Mouse (Mus musculus): ENCODE measurements around the gene Bdh1.

DNA sequence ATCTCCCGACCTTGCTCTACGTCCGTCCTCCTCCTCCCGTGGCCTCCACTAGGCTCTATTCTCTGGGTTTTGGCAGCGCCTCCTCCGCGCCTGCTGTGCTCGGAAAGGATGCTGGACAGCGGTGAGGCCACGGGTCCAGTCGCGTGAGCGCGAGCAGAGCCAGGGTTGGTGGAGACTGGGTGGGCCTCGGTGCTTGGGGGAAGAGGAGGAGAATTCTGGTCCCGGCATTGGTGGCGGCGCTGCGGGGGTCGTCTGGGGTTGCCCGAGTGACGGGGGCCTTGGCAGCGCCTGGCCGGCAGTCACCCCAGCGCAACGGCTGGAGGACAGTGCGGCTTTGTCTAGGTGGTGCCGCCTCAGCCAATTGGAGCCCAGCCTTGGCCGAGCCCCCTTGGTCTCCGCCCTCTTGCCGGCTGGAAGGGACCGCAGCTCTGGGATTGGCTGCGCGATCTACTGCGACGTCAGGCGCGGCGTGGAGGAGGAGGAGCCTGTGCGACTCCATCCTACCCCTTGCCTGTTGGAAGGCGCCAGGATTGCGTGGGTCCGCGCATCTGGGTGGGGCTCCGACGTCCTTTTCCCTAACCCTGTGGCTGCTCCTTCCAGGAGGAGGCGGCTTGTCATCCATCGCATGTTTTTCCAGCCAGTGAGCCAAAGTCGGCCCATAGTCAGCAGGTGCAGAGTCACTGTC is 7.5 kb downstream of the Bdh1 start:
- TF ChIP-seq POLR2A (IDR thresholded peaks at IDR 0.05; ENCODE audit: control insufficient read depth, extremely low read depth, insufficient read depth, low read length, poor library complexity) (peak; percentile 80), CTCF (IDR thresholded peaks at IDR 0.05; ENCODE audit: borderline replicate concordance, control insufficient read depth, extremely low read depth, insufficient read depth, low read length, poor library complexity) (0 out of 2 replicates have a peak, but pooled peaks have one; percentile 10)

All from thymus, adult 2 months (tissue).